ENCODE assay signal across 16 mouse cellular contexts in genomic region chr7:25677013-25677412, GRCm38 (mm10). TPM values are rescaled to one million over a fixed set of nuclear protein-coding genes. Genes with fewer than 3 reads are reported as not detected.
DNase-seq lines count a peak whose midpoint lies in the region; ATAC-seq lines count a peak whose summit lies in the region.
"Had no signal": no experiment of that assay in that cellular context is flagged by ENCODE, and none has a peak within 500 bp of the region (broad histone marks: within the 10 kb centered on the region; RNA-seq: fewer than 3 reads in every experiment).

No protein-coding gene starts in this region.

- no peaks in the 10 kb centered on the region for H3K36me3 ChIP-seq in forebrain, embryonic 12.5 days (replicated peaks)
- no peaks in the 10 kb centered on the region for H3K36me3 ChIP-seq in forebrain, embryonic 10.5 days (replicated peaks)
- H3K36me3 ChIP-seq in lung, embryonic 16.5 days (ENCODE audit: control insufficient read depth, insufficient read depth, low read length) = no peaks in the 10 kb centered on the region
- no peaks in the 10 kb centered on the region for H3K36me3 ChIP-seq in hindbrain, embryonic 14.5 days (replicated peaks; ENCODE audit: control insufficient read depth, insufficient read depth)
- no peaks in the 10 kb centered on the region for H3K36me3 ChIP-seq in neural tube, embryonic 14.5 days (ENCODE audit: control insufficient read depth, insufficient read depth, low read length)
- H3K36me3 ChIP-seq: embryonic facial prominence, embryonic 12.5 days; limb, embryonic 10.5 days; liver, embryonic 12.5 days had no signal

- no peak overlapping the region for H3K4me3 ChIP-seq in forebrain, embryonic 12.5 days (replicated peaks)
- no peak overlapping the region for H3K4me3 ChIP-seq in forebrain, embryonic 10.5 days
- no peak overlapping the region for H3K4me3 ChIP-seq in lung, embryonic 16.5 days (ENCODE audit: low read length)
- H3K4me3 ChIP-seq in hindbrain, embryonic 14.5 days (replicated peaks; ENCODE audit: low read length) = no peak overlapping the region
- no peak overlapping the region for H3K4me3 ChIP-seq in neural tube, embryonic 14.5 days (ENCODE audit: low read depth, low read length)
- H3K4me3 ChIP-seq: embryonic facial prominence, embryonic 12.5 days; heart, adult 2 months; limb, embryonic 10.5 days; liver, embryonic 12.5 days had no signal

- H3K27me3 ChIP-seq in forebrain, embryonic 12.5 days = peaks cover 48% of the 10 kb centered on the region
- peaks cover 59% of the 10 kb centered on the region for H3K27me3 ChIP-seq in forebrain, embryonic 10.5 days (ENCODE audit: poor library complexity, severe bottlenecking)
- peaks cover 21% of the 10 kb centered on the region for H3K27me3 ChIP-seq in lung, embryonic 16.5 days (ENCODE audit: control insufficient read depth, insufficient read depth, low read depth, low read length)
- H3K27me3 ChIP-seq in hindbrain, embryonic 14.5 days (ENCODE audit: control insufficient read depth, insufficient read depth, low read length) = peaks cover 36% of the 10 kb centered on the region
- H3K27me3 ChIP-seq in neural tube, embryonic 14.5 days (ENCODE audit: control insufficient read depth, insufficient read depth, low read length) = 0 out of 2 replicates have a peak, but pooled peaks cover 6% of the 10 kb centered on the region
- H3K27me3 ChIP-seq: Patski had no signal

- DNase-seq in forebrain, embryonic 10.5 days (ENCODE audit: extremely low spot score, low spot score) = no peak
- no peak for DNase-seq in lung, postnatal 25 days (ENCODE audit: low spot score)
- no peak for DNase-seq in hindbrain, embryonic 14.5 days (ENCODE audit: low spot score)
- DNase-seq: B cell, adult 2 months; thymus, postnatal 14 days had no signal

- H3K9me3 ChIP-seq in forebrain, embryonic 12.5 days = no peaks in the 10 kb centered on the region
- H3K9me3 ChIP-seq in forebrain, embryonic 10.5 days = no peaks in the 10 kb centered on the region
- H3K9me3 ChIP-seq in lung, embryonic 16.5 days (ENCODE audit: control insufficient read depth, low read length) = no peaks in the 10 kb centered on the region
- no peaks in the 10 kb centered on the region for H3K9me3 ChIP-seq in hindbrain, embryonic 14.5 days (ENCODE audit: control insufficient read depth, low read length)
- no peaks in the 10 kb centered on the region for H3K9me3 ChIP-seq in neural tube, embryonic 14.5 days (ENCODE audit: control insufficient read depth, low read length)
- H3K9me3 ChIP-seq: embryonic facial prominence, embryonic 12.5 days; limb, embryonic 10.5 days had no signal

- H3K4me2 ChIP-seq in forebrain, embryonic 12.5 days = no peak overlapping the region
- no peak overlapping the region for H3K4me2 ChIP-seq in lung, embryonic 16.5 days (ENCODE audit: low read depth, low read length)
- no peak overlapping the region for H3K4me2 ChIP-seq in hindbrain, embryonic 14.5 days (replicated peaks)
- no peak overlapping the region for H3K4me2 ChIP-seq in neural tube, embryonic 14.5 days (ENCODE audit: low read depth, low read length)
- H3K4me2 ChIP-seq: embryonic facial prominence, embryonic 12.5 days; liver, embryonic 12.5 days had no signal

- peak overlapping the region; percentile 53 for H3K27ac ChIP-seq in forebrain, embryonic 12.5 days
- no peak overlapping the region for H3K27ac ChIP-seq in forebrain, embryonic 10.5 days
- H3K27ac ChIP-seq in lung, embryonic 16.5 days (ENCODE audit: low read length) = peak overlapping the region; percentile 36
- H3K27ac ChIP-seq in hindbrain, embryonic 14.5 days = peak overlapping the region; percentile 61
- peak overlapping the region; percentile 30 for H3K27ac ChIP-seq in neural tube, embryonic 14.5 days (ENCODE audit: low read depth, low read length)
- H3K27ac ChIP-seq: embryonic facial prominence, embryonic 12.5 days; gastrocnemius, adult 2 months; heart, adult 2 months; limb, embryonic 10.5 days; liver, embryonic 12.5 days had no signal

- ATAC-seq in forebrain, embryonic 12.5 days (ENCODE audit: low FRiP score) = no peak
- ATAC-seq in lung, embryonic 16.5 days (ENCODE audit: low read depth) = no peak
- no peak for ATAC-seq in hindbrain, embryonic 14.5 days (ENCODE audit: low FRiP score)
- ATAC-seq in neural tube, embryonic 14.5 days (ENCODE audit: low read depth) = no peak
- no peak for ATAC-seq in monocyte, adult 5-6 weeks (replicated peaks; ENCODE audit: insufficient number of reproducible peaks, low FRiP score, low TSS enrichment, poor library complexity, severe bottlenecking)
- ATAC-seq: liver, embryonic 12.5 days; Patski had no signal

- H3K9ac ChIP-seq in forebrain, embryonic 12.5 days = no peak overlapping the region
- H3K9ac ChIP-seq in lung, embryonic 16.5 days (ENCODE audit: low read length) = no peak overlapping the region
- no peak overlapping the region for H3K9ac ChIP-seq in hindbrain, embryonic 14.5 days
- no peak overlapping the region for H3K9ac ChIP-seq in neural tube, embryonic 14.5 days (replicated peaks; ENCODE audit: low read depth, low read length)
- H3K9ac ChIP-seq: embryonic facial prominence, embryonic 12.5 days; liver, embryonic 12.5 days had no signal

- H3K4me1 ChIP-seq in forebrain, embryonic 12.5 days = peaks cover 24% of the 10 kb centered on the region
- H3K4me1 ChIP-seq in forebrain, embryonic 10.5 days = peaks cover 26% of the 10 kb centered on the region
- peaks cover 22% of the 10 kb centered on the region for H3K4me1 ChIP-seq in lung, embryonic 16.5 days (replicated peaks; ENCODE audit: control insufficient read depth, insufficient read depth, low read length)
- peaks cover 12% of the 10 kb centered on the region for H3K4me1 ChIP-seq in hindbrain, embryonic 14.5 days (replicated peaks; ENCODE audit: control insufficient read depth, insufficient read depth, low read length)
- peaks cover 8% of the 10 kb centered on the region; the same call in 1 of the 2 replicates for H3K4me1 ChIP-seq in neural tube, embryonic 14.5 days (ENCODE audit: control insufficient read depth, insufficient read depth, low read length)

- 92% methylated on average over 7 of the region's 7 CpGs for WGBS in forebrain, embryonic 12.5 days
- 97% methylated on average over 7 of the region's 7 CpGs for WGBS in forebrain, embryonic 10.5 days
- WGBS in lung, embryonic 16.5 days = 88% methylated on average over 7 of the region's 7 CpGs
- WGBS in hindbrain, embryonic 14.5 days = 84% methylated on average over 7 of the region's 7 CpGs
- 76% methylated on average over 7 of the region's 7 CpGs for WGBS in neural tube, embryonic 14.5 days

RNA-seq across cellular contexts. Expression of gene Tmem91, which starts 2.0 kb away (rescaled TPM):
- 3.2 and 4.0 TPM in 2 replicates for polyA plus RNA-seq in forebrain, embryonic 12.5 days (2016; fragmentation: Nextera tagmentation; extraction: Ambion mirVana)
- 2.2 and 3.2 TPM in 2 replicates for polyA plus RNA-seq in forebrain, embryonic 10.5 days (2016; fragmentation: Nextera tagmentation; extraction: Ambion mirVana)
- 3.6 and 3.9 TPM in 2 replicates for polyA plus RNA-seq in lung, embryonic 16.5 days (2015; fragmentation: Nextera tagmentation; extraction: Ambion mirVana)
- 54.1 and 64.8 TPM in 2 replicates for polyA plus RNA-seq in hindbrain, embryonic 14.5 days (2014; fragmentation: Nextera tagmentation; extraction: Ambion mirVana)
- polyA plus RNA-seq in neural tube, embryonic 14.5 days (2014; fragmentation: Nextera tagmentation; extraction: Ambion mirVana) = 39.7 and 66.3 TPM in 2 replicates
- total RNA-seq in monocyte, adult 5-6 weeks (2017) = 0.29 to 1.2 TPM (median 0.96 TPM) in 3 replicates
- total RNA-seq: gastrocnemius, adult 2 months; heart, adult 2 months; hematopoietic stem cell, adult 5-6 weeks had no signal
- polyA plus RNA-seq: heart, adult 2 months had no signal

RNA-seq across cellular contexts. Expression of gene B9d2, which starts 3.6 kb away (rescaled TPM):
- 31.3 and 31.6 TPM in 2 replicates for polyA plus RNA-seq in forebrain, embryonic 12.5 days (2016; fragmentation: Nextera tagmentation; extraction: Ambion mirVana)
- polyA plus RNA-seq in forebrain, embryonic 10.5 days (2016; fragmentation: Nextera tagmentation; extraction: Ambion mirVana) = 36.9 and 38.1 TPM in 2 replicates
- 33.1 and 35.8 TPM in 2 replicates for polyA plus RNA-seq in lung, embryonic 16.5 days (2015; fragmentation: Nextera tagmentation; extraction: Ambion mirVana)
- polyA plus RNA-seq in hindbrain, embryonic 14.5 days (2014; fragmentation: Nextera tagmentation; extraction: Ambion mirVana) = 41.8 and 42.7 TPM in 2 replicates
- 37.1 and 38.3 TPM in 2 replicates for polyA plus RNA-seq in neural tube, embryonic 14.5 days (2014; fragmentation: Nextera tagmentation; extraction: Ambion mirVana)
- total RNA-seq in monocyte, adult 5-6 weeks (2017) = 29.3 to 50.4 TPM (median 44.2 TPM) in 3 replicates

RNA-seq across cellular contexts. Expression of gene Tgfb1, which starts 9.8 kb away (rescaled TPM):
- polyA plus RNA-seq in forebrain, embryonic 12.5 days (2016; fragmentation: Nextera tagmentation; extraction: Ambion mirVana) = 1.3 and 1.6 TPM in 2 replicates
- 0.89 and 1.2 TPM in 2 replicates for polyA plus RNA-seq in forebrain, embryonic 10.5 days (2016; fragmentation: Nextera tagmentation; extraction: Ambion mirVana)
- 3.1 and 3.4 TPM in 2 replicates for polyA plus RNA-seq in lung, embryonic 16.5 days (2015; fragmentation: Nextera tagmentation; extraction: Ambion mirVana)
- 0.82 and 1.1 TPM in 2 replicates for polyA plus RNA-seq in hindbrain, embryonic 14.5 days (2014; fragmentation: Nextera tagmentation; extraction: Ambion mirVana)
- 0.42 and 1.1 TPM in 2 replicates for polyA plus RNA-seq in neural tube, embryonic 14.5 days (2014; fragmentation: Nextera tagmentation; extraction: Ambion mirVana)
- total RNA-seq in monocyte, adult 5-6 weeks (2017) = 59.4 to 115 TPM (median 71.4 TPM) in 3 replicates

RNA-seq across cellular contexts. Expression of gene Exosc5, which starts 18.0 kb away (rescaled TPM):
- 49.8 and 51.1 TPM in 2 replicates for polyA plus RNA-seq in forebrain, embryonic 12.5 days (2016; fragmentation: Nextera tagmentation; extraction: Ambion mirVana)
- polyA plus RNA-seq in forebrain, embryonic 10.5 days (2016; fragmentation: Nextera tagmentation; extraction: Ambion mirVana) = 81.0 and 82.1 TPM in 2 replicates
- polyA plus RNA-seq in lung, embryonic 16.5 days (2015; fragmentation: Nextera tagmentation; extraction: Ambion mirVana) = 70.6 and 71.2 TPM in 2 replicates
- polyA plus RNA-seq in hindbrain, embryonic 14.5 days (2014; fragmentation: Nextera tagmentation; extraction: Ambion mirVana) = 31.5 and 39.7 TPM in 2 replicates
- 38.1 and 40.2 TPM in 2 replicates for polyA plus RNA-seq in neural tube, embryonic 14.5 days (2014; fragmentation: Nextera tagmentation; extraction: Ambion mirVana)
- total RNA-seq in monocyte, adult 5-6 weeks (2017) = 20.9 to 26.6 TPM (median 23.0 TPM) in 3 replicates

RNA-seq across cellular contexts. Expression of gene Bckdha, which starts 18.2 kb away (rescaled TPM):
- polyA plus RNA-seq in forebrain, embryonic 12.5 days (2016; fragmentation: Nextera tagmentation; extraction: Ambion mirVana) = 36.1 and 38.1 TPM in 2 replicates
- polyA plus RNA-seq in forebrain, embryonic 10.5 days (2016; fragmentation: Nextera tagmentation; extraction: Ambion mirVana) = 42.5 and 44.0 TPM in 2 replicates
- 64.6 and 67.6 TPM in 2 replicates for polyA plus RNA-seq in lung, embryonic 16.5 days (2015; fragmentation: Nextera tagmentation; extraction: Ambion mirVana)
- polyA plus RNA-seq in hindbrain, embryonic 14.5 days (2014; fragmentation: Nextera tagmentation; extraction: Ambion mirVana) = 33.0 and 37.3 TPM in 2 replicates
- 37.6 and 39.2 TPM in 2 replicates for polyA plus RNA-seq in neural tube, embryonic 14.5 days (2014; fragmentation: Nextera tagmentation; extraction: Ambion mirVana)
- total RNA-seq in monocyte, adult 5-6 weeks (2017) = 21.4 to 28.0 TPM (median 26.7 TPM) in 3 replicates
